Mouse (Mus musculus): ENCODE results near the gene Pcbd2. TPM values are rescaled to one million over a fixed set of nuclear protein-coding genes. Genes with fewer than 3 reads are reported as not detected.
A peak's percentile ranks its signal among the peaks of the same experiment; 100 is the strongest.
"Not testable (repeated sequence)": the region's sequence is repeated elsewhere in the genome, so short reads cannot be mapped to it uniquely, and the experiment has no call there.

Pcbd2 gene
- polyA plus RNA-seq, 1 experiment: 57.4 TPM

DNA sequence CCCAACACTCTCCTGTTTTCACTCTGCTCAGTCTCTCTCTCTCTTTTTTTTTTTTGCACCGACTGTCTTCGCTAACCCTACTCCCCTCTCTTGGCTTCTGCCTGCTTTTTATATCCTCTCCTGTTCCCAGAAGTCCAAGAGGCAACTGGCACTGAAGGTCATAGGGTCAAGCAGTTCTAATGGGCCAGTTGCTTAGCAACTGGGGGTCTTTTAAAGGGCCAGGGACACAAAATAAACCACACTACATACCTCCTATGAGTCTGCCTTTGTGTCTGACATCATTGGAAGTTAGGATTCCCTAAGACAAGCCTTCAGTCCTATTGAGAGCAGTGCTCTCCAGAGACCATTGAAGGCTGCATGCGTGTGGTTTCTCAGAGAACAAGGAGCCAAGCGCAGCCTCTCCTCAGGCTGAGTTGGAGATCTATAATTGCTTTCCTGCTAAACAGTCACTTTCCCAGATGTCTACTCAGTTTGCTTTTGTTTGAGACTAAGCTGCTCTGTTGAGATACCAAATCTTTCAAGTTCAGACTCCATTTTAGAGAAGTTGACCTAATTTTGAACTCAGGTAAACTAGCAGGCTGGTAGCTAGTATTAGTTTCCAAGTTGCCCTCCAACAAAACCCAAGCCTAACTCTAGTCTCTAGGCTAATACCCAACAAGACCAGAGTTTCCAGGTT is 39.1 kb upstream of the Pcbd2 start:
- Histone ChIP-seq H3K4me3 (no peak overlapping the region), H3ac (ENCODE audit: control insufficient read depth, insufficient read length) (no peak overlapping the region), H3K4me2 (ENCODE audit: low read depth) (no peak overlapping the region), H3K27me3 (ENCODE audit: control insufficient read depth, insufficient read depth, insufficient read length) (no peaks in the 10 kb centered on the region), H3K79me2 (ENCODE audit: control insufficient read depth, insufficient read depth) (no peaks in the 10 kb centered on the region), H3K36me3 (ENCODE audit: control insufficient read depth, insufficient read depth) (no peaks in the 10 kb centered on the region)
- TF ChIP-seq MYOD1 (IDR thresholded peaks at IDR 0.05; ENCODE audit: control insufficient read depth in 1 of 3, insufficient read length in 2 of 3, low read depth in 2 of 3): no peak
- TF ChIP-seq POLR2A (IDR thresholded peaks at IDR 0.05; ENCODE audit: insufficient read length, low read depth): no peak
- TF ChIP-seq MAX (IDR thresholded peaks at IDR 0.05; ENCODE audit: low read depth): no peak
- TF ChIP-seq SRF (IDR thresholded peaks at IDR 0.05; ENCODE audit: control insufficient read depth, insufficient read length, low read depth): no peak

GRCm38 (mm10) chr13:55692535-55693242 is 34.5 kb upstream of the Pcbd2 start, which contains the start of gene B230219D22Rik:
Gene B230219D22Rik, plus strand, starts transcription at chr13:55693124.
- Histone ChIP-seq H3K36me3 (ENCODE audit: control insufficient read depth, insufficient read depth) (no peaks in the 10 kb centered on the region), H3K27me3 (ENCODE audit: control insufficient read depth, insufficient read depth, insufficient read length) (no peaks in the 10 kb centered on the region), H3K79me2 (ENCODE audit: control insufficient read depth, insufficient read depth) (peaks cover 44% of the 10 kb centered on the region), H3K4me2 (ENCODE audit: low read depth) (peak within 1 kb of the TSS; percentile 93), H3ac (ENCODE audit: control insufficient read depth, insufficient read length) (peak within 1 kb of the TSS; percentile 83), H3K4me3 (peak within 1 kb of the TSS; percentile 52)
- TF ChIP-seq SRF (IDR thresholded peaks at IDR 0.05; ENCODE audit: control insufficient read depth, insufficient read length, low read depth) (peak; percentile 57), POLR2A (IDR thresholded peaks at IDR 0.05; ENCODE audit: insufficient read length, low read depth) (peak; percentile 96), MYOD1 (IDR thresholded peaks at IDR 0.05; ENCODE audit: control insufficient read depth in 1 of 3, insufficient read length in 2 of 3, low read depth in 2 of 3) (peak in 2 of 3 experiments; percentile 54 to 67), REST (IDR thresholded peaks at IDR 0.05; ENCODE audit: insufficient read depth, insufficient read length) (peak; percentile 30), E2F4 (IDR thresholded peaks at IDR 0.05; ENCODE audit: insufficient read depth) (peak; percentile 75), POLR2AphosphoS2 (IDR thresholded peaks at IDR 0.05; ENCODE audit: insufficient read length, low read depth) (peak; percentile 98), MAX (IDR thresholded peaks at IDR 0.05; ENCODE audit: low read depth) (no peak), CEBPB (IDR thresholded peaks at IDR 0.05; ENCODE audit: insufficient read depth, poor library complexity, severe bottlenecking) (no peak), MYOG (IDR thresholded peaks at IDR 0.05; ENCODE audit: control insufficient read depth in 1 of 3, insufficient read depth in 1 of 3, insufficient read length in 2 of 3, low read depth in 2 of 3) (peak in 1 of 3 experiments; percentile 64)

DNA sequence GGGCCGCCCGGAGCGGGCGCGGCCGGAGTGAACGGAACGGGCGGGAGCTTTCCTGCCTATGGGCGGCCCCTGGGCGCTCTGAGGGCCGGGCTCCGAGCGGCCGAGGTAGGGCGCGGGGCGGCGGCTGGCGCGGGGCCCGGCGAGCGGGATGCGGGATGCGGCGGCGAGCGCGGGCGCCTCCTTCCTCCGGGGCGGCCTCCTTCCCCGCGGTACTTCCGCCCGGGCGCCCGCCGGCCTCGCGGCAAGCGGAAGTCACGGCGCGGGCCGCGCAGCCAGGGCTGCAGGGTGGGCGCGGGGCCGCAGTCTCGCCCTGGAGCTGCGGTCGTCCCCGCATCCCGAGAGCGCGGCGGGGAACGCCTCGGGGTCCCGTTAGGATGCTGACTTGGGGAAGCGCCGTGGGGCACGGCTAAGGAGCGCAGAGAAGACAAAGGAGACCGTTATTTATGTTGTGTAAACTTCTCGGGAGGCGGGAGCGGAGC is 33.9 kb upstream of the Pcbd2 start:
- Histone ChIP-seq H3K36me3 (ENCODE audit: control insufficient read depth, insufficient read depth) (no peaks in the 10 kb centered on the region), H3K4me3 (peak overlapping the region; percentile 52), H3ac (ENCODE audit: control insufficient read depth, insufficient read length) (peak overlapping the region; percentile 83), H3K79me2 (ENCODE audit: control insufficient read depth, insufficient read depth) (peaks cover 50% of the 10 kb centered on the region), H3K27me3 (ENCODE audit: control insufficient read depth, insufficient read depth, insufficient read length) (no peaks in the 10 kb centered on the region), H3K4me2 (ENCODE audit: low read depth) (peak overlapping the region; percentile 91)
- TF ChIP-seq POLR2A (IDR thresholded peaks at IDR 0.05; ENCODE audit: insufficient read length, low read depth): peak; percentile 31
- TF ChIP-seq REST (IDR thresholded peaks at IDR 0.05; ENCODE audit: insufficient read depth, insufficient read length): no peak

DNA sequence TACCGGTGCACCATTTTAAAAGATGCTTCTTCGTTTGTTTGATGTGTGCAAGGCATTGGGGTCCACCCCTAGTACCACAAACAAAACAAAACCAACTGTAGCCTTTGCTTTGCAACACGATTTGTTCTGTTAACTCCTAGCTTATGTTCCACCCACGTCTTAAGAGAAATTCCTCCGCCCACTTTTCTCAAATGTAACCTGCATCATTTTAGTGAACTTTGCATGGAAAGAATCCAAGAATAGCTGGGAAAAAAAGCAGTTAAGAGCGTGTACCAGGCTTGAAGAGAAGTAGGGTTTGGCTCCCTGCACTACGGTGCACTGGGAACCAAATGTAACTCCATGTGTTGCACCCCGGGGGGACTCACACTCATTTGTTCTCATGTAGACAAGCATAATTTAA is 33.1 kb upstream of the Pcbd2 start:
- H3K4me3 ChIP-seq: peak overlapping the region; percentile 52
- no peaks in the 10 kb centered on the region for H3K27me3 ChIP-seq (ENCODE audit: control insufficient read depth, insufficient read depth, insufficient read length)
- peaks cover 58% of the 10 kb centered on the region for H3K79me2 ChIP-seq (ENCODE audit: control insufficient read depth, insufficient read depth)
- TF ChIP-seq USF1 (IDR thresholded peaks at IDR 0.05; ENCODE audit: low read depth): no peak
- TF ChIP-seq TCF3 (IDR thresholded peaks at IDR 0.05; ENCODE audit: insufficient read length, low read depth): no peak
- no peak for TF ChIP-seq CEBPB (IDR thresholded peaks at IDR 0.05; ENCODE audit: insufficient read depth, poor library complexity, severe bottlenecking)
- TF ChIP-seq MAX (IDR thresholded peaks at IDR 0.05; ENCODE audit: low read depth): no peak
- no peak for TF ChIP-seq POLR2AphosphoS2 (IDR thresholded peaks at IDR 0.05; ENCODE audit: insufficient read length, low read depth)
- no peak for TF ChIP-seq MYOG (IDR thresholded peaks at IDR 0.05; ENCODE audit: control insufficient read depth in 1 of 3, insufficient read depth in 1 of 3, insufficient read length in 2 of 3, low read depth in 2 of 3)
- TF ChIP-seq POLR2A (IDR thresholded peaks at IDR 0.05; ENCODE audit: insufficient read length, low read depth): no peak
- no peak for TF ChIP-seq MYOD1 (IDR thresholded peaks at IDR 0.05; ENCODE audit: control insufficient read depth in 1 of 3, insufficient read length in 2 of 3, low read depth in 2 of 3)
- TF ChIP-seq TCF12 (IDR thresholded peaks at IDR 0.05; ENCODE audit: insufficient read depth, poor library complexity, severe bottlenecking): no peak
- TF ChIP-seq SRF (IDR thresholded peaks at IDR 0.05; ENCODE audit: control insufficient read depth, insufficient read length, low read depth): no peak
- TF ChIP-seq E2F4 (IDR thresholded peaks at IDR 0.05; ENCODE audit: insufficient read depth): no peak
- TF ChIP-seq REST (IDR thresholded peaks at IDR 0.05; ENCODE audit: insufficient read depth, insufficient read length): no peak
- no peaks in the 10 kb centered on the region for H3K36me3 ChIP-seq (ENCODE audit: control insufficient read depth, insufficient read depth)
- H3K4me2 ChIP-seq (ENCODE audit: low read depth): peak overlapping the region; percentile 91
- H3ac ChIP-seq (ENCODE audit: control insufficient read depth, insufficient read length): peak overlapping the region; percentile 83

- H3K4me2 ChIP-seq (ENCODE audit: low read depth); H3K4me3 ChIP-seq; H3K27me3 ChIP-seq (ENCODE audit: control insufficient read depth, insufficient read depth, insufficient read length); H3ac ChIP-seq (ENCODE audit: control insufficient read depth, insufficient read length); H3K36me3 ChIP-seq (ENCODE audit: control insufficient read depth, insufficient read depth): not testable (repeated sequence)
- peaks cover 74% of the 10 kb centered on the region for H3K79me2 ChIP-seq (ENCODE audit: control insufficient read depth, insufficient read depth)
Measured at GRCm38 (mm10) chr13:55695989-55696388, 31.2 kb upstream of the Pcbd2 start.
